Comparison of ENCODE assay signal across 12 mouse cellular contexts in genomic region chr15:96743257-96743656, GRCm38 (mm10). TPM values are rescaled to one million over a fixed set of nuclear protein-coding genes. Genes with fewer than 3 reads are reported as not detected.
DNase-seq lines count a peak whose midpoint lies in the region; ATAC-seq and TF ChIP-seq lines count a peak whose summit lies in the region.
"Had no signal": no experiment of that assay in that cellular context is flagged by ENCODE, and none has a peak within 500 bp of the region (broad histone marks: within the 10 kb centered on the region; RNA-seq: fewer than 3 reads in every experiment).

No protein-coding gene starts in this region.

- DNase-seq in kidney, adult 9 months, result no peak
- no peak for DNase-seq in heart, postnatal 0 days (ENCODE audit: low spot score)
- no peak for DNase-seq in lung, embryonic 14.5 days
- peak; percentile 24 for DNase-seq in urinary bladder, postnatal 25 days (ENCODE audit: low spot score)
- DNase-seq in frontal cortex, postnatal 10 days (ENCODE audit: low spot score in 2 of 2), result no peak
- DNase-seq in spleen, postnatal 4 days (ENCODE audit: low spot score in 2 of 2), result no peak
- DNase-seq in Muller cell, postnatal 12 days (ENCODE audit: inconsistent ontology term), result no peak
- DNase-seq: cerebellum, adult 9-11 months; kidney, postnatal 36 days had no signal

- no peaks in the 10 kb centered on the region for H3K27me3 ChIP-seq in kidney, embryonic 15.5 days
- H3K27me3 ChIP-seq in heart, postnatal 0 days (ENCODE audit: control insufficient read depth, insufficient read depth, low read length), result no peaks in the 10 kb centered on the region
- H3K27me3 ChIP-seq in lung, embryonic 14.5 days (ENCODE audit: insufficient read depth, low read length), result no peaks in the 10 kb centered on the region
- H3K27me3 ChIP-seq: midbrain, embryonic 13.5 days; Patski had no signal

- ATAC-seq in kidney, embryonic 15.5 days (replicated peaks; ENCODE audit: low FRiP score), result no peak
- ATAC-seq in heart, postnatal 0 days (ENCODE audit: insufficient read depth, low read depth), result no peak
- ATAC-seq in lung, embryonic 14.5 days (ENCODE audit: insufficient read depth), result 0 out of 2 replicates have a peak, but pooled peaks have one; percentile 24
- ATAC-seq: midbrain, embryonic 13.5 days; Patski had no signal

- H3K4me3 ChIP-seq in kidney, embryonic 15.5 days (replicated peaks), result no peak overlapping the region
- H3K4me3 ChIP-seq in heart, postnatal 0 days (ENCODE audit: low read depth, low read length), result no peak overlapping the region
- H3K4me3 ChIP-seq in lung, embryonic 14.5 days (ENCODE audit: low read depth, low read length), result no peak overlapping the region
- H3K4me3 ChIP-seq: midbrain, embryonic 13.5 days had no signal

- peaks cover 13% of the 10 kb centered on the region for H3K4me1 ChIP-seq in kidney, embryonic 15.5 days
- peaks cover 18% of the 10 kb centered on the region; the same call in 1 of the 2 replicates for H3K4me1 ChIP-seq in heart, postnatal 0 days (ENCODE audit: control insufficient read depth, insufficient read depth)
- peaks cover 17% of the 10 kb centered on the region for H3K4me1 ChIP-seq in lung, embryonic 14.5 days (ENCODE audit: insufficient read depth)
- H3K4me1 ChIP-seq: midbrain, embryonic 13.5 days had no signal

- 0 out of 2 replicates have a peak overlapping the region, but pooled peaks have one; percentile 33 for H3K27ac ChIP-seq in kidney, embryonic 15.5 days
- peak overlapping the region; percentile 91 for H3K27ac ChIP-seq in heart, postnatal 0 days (ENCODE audit: low read depth)
- peak overlapping the region; percentile 73; the same call in 1 of the 2 replicates for H3K27ac ChIP-seq in lung, embryonic 14.5 days (ENCODE audit: low read depth)
- H3K27ac ChIP-seq: midbrain, embryonic 13.5 days had no signal

- no peaks in the 10 kb centered on the region for H3K36me3 ChIP-seq in kidney, embryonic 15.5 days
- H3K36me3 ChIP-seq in heart, postnatal 0 days (replicated peaks; ENCODE audit: control insufficient read depth, insufficient read depth, low read length), result no peaks in the 10 kb centered on the region
- H3K36me3 ChIP-seq in lung, embryonic 14.5 days (ENCODE audit: insufficient read depth), result no peaks in the 10 kb centered on the region
- H3K36me3 ChIP-seq: midbrain, embryonic 13.5 days had no signal

- WGBS in kidney, embryonic 15.5 days, result 60% methylated on average over 6 of the region's 6 CpGs
- 65% methylated on average over 6 of the region's 6 CpGs for WGBS in heart, postnatal 0 days
- WGBS in lung, embryonic 14.5 days, result 56% methylated on average over 6 of the region's 6 CpGs

- no peaks in the 10 kb centered on the region for H3K9me3 ChIP-seq in kidney, embryonic 15.5 days (replicated peaks)
- H3K9me3 ChIP-seq in heart, postnatal 0 days (replicated peaks; ENCODE audit: control insufficient read depth, low read length), result no peaks in the 10 kb centered on the region
- H3K9me3 ChIP-seq in lung, embryonic 14.5 days (ENCODE audit: low read depth, low read length), result no peaks in the 10 kb centered on the region
- H3K9me3 ChIP-seq: midbrain, embryonic 13.5 days had no signal

- no peak for TF ChIP-seq CTCF in heart, postnatal 0 days (IDR thresholded peaks at IDR 0.05; ENCODE audit: low read depth)
- TF ChIP-seq CTCF in lung, embryonic 14.5 days (IDR thresholded peaks at IDR 0.05; ENCODE audit: low read depth), result no peak

- H3K4me2 ChIP-seq in kidney, embryonic 15.5 days, result no peak overlapping the region
- no peak overlapping the region for H3K4me2 ChIP-seq in heart, postnatal 0 days (ENCODE audit: low read depth, low read length)
- H3K4me2 ChIP-seq in lung, embryonic 14.5 days, result no peak overlapping the region
- H3K4me2 ChIP-seq: midbrain, embryonic 13.5 days had no signal

- TF ChIP-seq EP300 in heart, postnatal 0 days (IDR thresholded peaks at IDR 0.05; ENCODE audit: low read depth), result no peak

- no peak overlapping the region for H3K9ac ChIP-seq in kidney, embryonic 15.5 days
- H3K9ac ChIP-seq in heart, postnatal 0 days (replicated peaks; ENCODE audit: low read depth, low read length), result no peak overlapping the region
- H3K9ac ChIP-seq in lung, embryonic 14.5 days, result no peak overlapping the region
- H3K9ac ChIP-seq: midbrain, embryonic 13.5 days had no signal

RNA-seq across cellular contexts. Expression of gene Slc38a2, which starts 43.7 kb away (rescaled TPM):
- 134 and 138 TPM in 2 replicates for polyA plus RNA-seq in kidney, embryonic 15.5 days (2015; fragmentation: Nextera tagmentation; extraction: Ambion mirVana)
- total RNA-seq in heart, postnatal 0 days (2014; rRNA removed; ENCODE audit: low replicate concordance), result 225 and 263 TPM in 2 replicates
- 130 and 144 TPM in 2 replicates for polyA plus RNA-seq in heart, postnatal 0 days (2015; fragmentation: Nextera tagmentation; extraction: Ambion mirVana)
- polyA plus RNA-seq in lung, embryonic 14.5 days (2014; fragmentation: Nextera tagmentation; extraction: Ambion mirVana), result 174 and 182 TPM in 2 replicates

Comparison
In these comparisons a context has a peak if more than half of its experiments do, and no peak if none do; other contexts are left out.
1. H3K27ac ChIP-seq: peak in every context shown above with its lines; median percentile 91 in heart, postnatal 0 days; 73 in lung, embryonic 14.5 days; 33 in kidney, embryonic 15.5 days.